Mouse (Mus musculus) limb, embryonic 14.5 days (tissue): ENCODE measurements around the gene Sash3. TPM values are rescaled to one million over a fixed set of nuclear protein-coding genes. Genes with fewer than 3 reads are reported as not detected.

Experiments used
- ATAC-seq: fragments of 200-750 bp; cut with Nextera tagmentation; 2 replicates; pipeline ENCODE4 v1.8.0; 2017; ENCODE audit warnings: low read depth, moderate number of reproducible peaks, moderate TSS enrichment; ENCODE audit not compliant: low FRiP score
- DNase-seq: peaks from one replicate; pipeline ENCODE4 v3.0.0-alpha.2; 2015; ENCODE audit warnings: low spot score
- H3K27ac ChIP-seq: fragments of 300-500 bp; sonication (generic); replicated peaks from 2 replicates; pipeline ENCODE4 v1.5.1; 2014; ENCODE audit warnings: low read depth, mild to moderate bottlenecking, low read length, moderate library complexity, mixed read lengths
- H3K27me3 ChIP-seq: fragments of 300-500 bp; sonication (generic); 2 replicates; pipeline ENCODE4 v1.6.1; 2014; ENCODE audit warnings: low read length, mixed read lengths; ENCODE audit not compliant: control insufficient read depth, insufficient read depth
- H3K36me3 ChIP-seq: fragments of 300-500 bp; sonication (generic); 2 replicates; pipeline ENCODE4 v1.6.1; 2014; ENCODE audit warnings: mild to moderate bottlenecking, low read length, moderate library complexity, mixed read lengths; ENCODE audit not compliant: control insufficient read depth, insufficient read depth
- H3K4me1 ChIP-seq: fragments of 300-500 bp; sonication (generic); 2 replicates; pipeline ENCODE4 v1.6.1; 2014; ENCODE audit warnings: antibody characterized with exemption, low read length, mixed read lengths; ENCODE audit not compliant: control insufficient read depth, insufficient read depth
- H3K4me2 ChIP-seq: fragments of 300-500 bp; sonication (generic); replicated peaks from 2 replicates; pipeline ENCODE4 v1.6.1; 2014; ENCODE audit warnings: low read depth, mild to moderate bottlenecking, low read length, moderate library complexity; ENCODE audit not compliant: severe bottlenecking
- H3K4me3 ChIP-seq: fragments of 300-500 bp; sonication (generic); replicated peaks from 2 replicates; pipeline ENCODE4 v1.5.1; 2014; ENCODE audit warnings: low read length
- H3K9ac ChIP-seq: fragments of 300-500 bp; sonication (generic); 2 replicates; pipeline ENCODE4 v1.6.1; 2014; ENCODE audit warnings: mild to moderate bottlenecking, low read depth, low read length, moderate library complexity; ENCODE audit not compliant: severe bottlenecking
- H3K9me3 ChIP-seq: fragments of 300-500 bp; sonication (generic); 2 replicates; pipeline ENCODE4 v1.6.1; 2016; ENCODE audit warnings: low read length; ENCODE audit not compliant: control insufficient read depth
- POLR2A ChIP-seq: fragments of 200-500 bp; IDR thresholded peaks from 2 replicates; pipeline ENCODE4 v1.8.0; 2012; ENCODE audit warnings: inconsistent platforms, mild to moderate bottlenecking, moderate library complexity, borderline replicate concordance; ENCODE audit not compliant: insufficient read depth, insufficient read length; ENCODE audit errors: extremely low read depth
- WGBS: fragments of 180-500 bp; shearing (Covaris S2); extraction: QIAGEN DNeasy Blood & Tissue Kit; methylation state at CpG from one replicate; pipeline ENCODE4 v1.1.7; 2014; 5-methylcytosine and 5-hydroxymethylcytosine counted together
- polyA plus RNA-seq, 2 experiments: library from polyadenylated mRNA; depleted of rRNA in 1 of 2; stranded (reverse) in 1 of 2; unstranded in 1 of 2; fragments of >200 nt; fragmentation: Nextera tagmentation in 1 of 2; extraction: Ambion mirVana in 1 of 2; gene quantifications; 2 replicates each; pipeline versions ENCODE4 v1.2.1 to v1.2.3; 2012 to 2014

Gene Sash3
- polyA plus RNA-seq, 2 experiments: 2.1 to 3.9 TPM

DNA sequence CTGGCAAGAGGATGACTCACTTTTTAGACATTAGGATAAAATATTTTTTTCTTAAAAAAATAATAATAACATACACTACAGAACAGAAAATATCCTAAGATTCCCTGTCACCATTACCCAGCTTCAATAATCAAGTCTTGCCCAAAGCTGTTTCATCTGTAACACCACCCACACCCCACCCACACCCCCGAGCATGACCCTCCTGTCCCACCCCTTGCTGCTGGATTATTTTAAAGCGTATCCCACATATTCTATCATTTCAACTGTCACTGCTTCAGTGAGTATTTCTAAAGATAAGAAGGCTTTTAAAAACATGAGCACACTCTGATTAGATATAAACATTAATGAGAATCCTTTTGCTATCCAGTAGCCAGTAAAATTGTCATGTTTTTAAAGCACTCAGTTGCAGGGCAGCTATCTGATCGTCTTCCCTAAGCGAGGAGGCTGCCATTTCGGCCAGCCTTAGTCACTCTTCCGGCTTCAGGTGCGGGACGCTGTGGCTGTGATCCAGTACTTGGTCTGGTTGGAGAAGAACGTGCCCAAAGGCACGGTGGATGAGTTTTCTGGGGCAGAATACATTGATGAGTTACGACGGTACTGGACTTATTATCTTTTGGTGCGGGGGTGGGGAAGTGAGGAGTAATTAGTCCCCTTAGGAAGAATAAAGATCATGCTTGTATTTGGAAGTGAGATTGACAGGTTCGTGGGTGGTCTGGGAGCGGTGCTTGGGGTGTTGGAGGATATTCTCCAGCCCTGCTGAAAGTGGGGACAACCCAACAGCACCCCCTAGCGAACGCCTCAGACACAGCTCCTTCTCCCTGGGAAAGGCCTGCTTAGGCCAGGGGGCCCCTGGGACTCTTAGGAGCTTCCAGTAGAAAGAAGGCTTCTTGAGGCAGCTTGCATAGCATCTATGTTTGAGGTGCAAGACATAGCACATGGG is 21.8 kb upstream of the Sash3 start:
- ATAC-seq (no peak), DNase-seq (peak; percentile 35)
- TF ChIP-seq POLR2A: no peak
- Histone ChIP-seq H3K9ac (no peak overlapping the region), H3K36me3 (no peaks in the 10 kb centered on the region), H3K4me3 (no peak overlapping the region), H3K4me1 (no peaks in the 10 kb centered on the region), H3K9me3 (no peaks in the 10 kb centered on the region), H3K4me2 (no peak overlapping the region; the same call in 1 of the 2 replicates), H3K27ac (no peak overlapping the region), H3K27me3 (no peaks in the 10 kb centered on the region)
- 28% methylated on average over 17 of the region's 17 CpGs for WGBS

DNA sequence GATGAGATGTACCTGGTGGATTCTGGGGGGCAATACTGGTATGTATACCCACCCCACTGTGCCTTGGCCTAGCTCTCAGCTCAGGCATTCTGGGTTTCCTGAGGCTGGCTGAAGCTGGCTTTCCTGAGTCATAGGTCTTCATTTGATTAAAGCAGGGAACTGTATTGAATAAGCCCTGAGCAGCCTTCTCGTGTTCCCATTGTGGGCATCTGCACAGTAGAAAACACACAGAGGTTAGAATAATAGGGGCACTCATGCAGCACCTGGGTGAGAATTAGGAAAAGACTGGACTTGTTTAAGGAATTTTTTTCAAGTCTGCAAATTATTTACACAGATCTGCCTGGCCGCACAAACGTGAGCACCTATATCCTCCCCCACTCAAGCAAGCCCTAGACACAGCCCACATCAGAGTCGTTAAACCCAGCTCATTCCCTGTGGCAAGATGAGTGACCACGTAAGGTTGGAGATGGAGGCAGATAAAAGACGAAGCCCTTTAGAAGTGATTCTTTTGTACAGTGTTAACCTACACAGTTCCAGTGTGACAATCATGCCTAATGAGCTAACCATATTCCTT is 19.2 kb upstream of the Sash3 start:
- no peak overlapping the region for H3K4me2 ChIP-seq
- ATAC-seq (no peak), DNase-seq (no peak)
- H3K4me3 ChIP-seq: no peak overlapping the region
- H3K27ac ChIP-seq: no peak overlapping the region
- no peak overlapping the region for H3K9ac ChIP-seq
- H3K9me3 ChIP-seq: no peaks in the 10 kb centered on the region
- no peak for TF ChIP-seq POLR2A
- H3K27me3 ChIP-seq: no peaks in the 10 kb centered on the region
- no peaks in the 10 kb centered on the region for H3K36me3 ChIP-seq
- 62% methylated on average over 6 of the region's 6 CpGs for WGBS
- no peaks in the 10 kb centered on the region for H3K4me1 ChIP-seq

DNA sequence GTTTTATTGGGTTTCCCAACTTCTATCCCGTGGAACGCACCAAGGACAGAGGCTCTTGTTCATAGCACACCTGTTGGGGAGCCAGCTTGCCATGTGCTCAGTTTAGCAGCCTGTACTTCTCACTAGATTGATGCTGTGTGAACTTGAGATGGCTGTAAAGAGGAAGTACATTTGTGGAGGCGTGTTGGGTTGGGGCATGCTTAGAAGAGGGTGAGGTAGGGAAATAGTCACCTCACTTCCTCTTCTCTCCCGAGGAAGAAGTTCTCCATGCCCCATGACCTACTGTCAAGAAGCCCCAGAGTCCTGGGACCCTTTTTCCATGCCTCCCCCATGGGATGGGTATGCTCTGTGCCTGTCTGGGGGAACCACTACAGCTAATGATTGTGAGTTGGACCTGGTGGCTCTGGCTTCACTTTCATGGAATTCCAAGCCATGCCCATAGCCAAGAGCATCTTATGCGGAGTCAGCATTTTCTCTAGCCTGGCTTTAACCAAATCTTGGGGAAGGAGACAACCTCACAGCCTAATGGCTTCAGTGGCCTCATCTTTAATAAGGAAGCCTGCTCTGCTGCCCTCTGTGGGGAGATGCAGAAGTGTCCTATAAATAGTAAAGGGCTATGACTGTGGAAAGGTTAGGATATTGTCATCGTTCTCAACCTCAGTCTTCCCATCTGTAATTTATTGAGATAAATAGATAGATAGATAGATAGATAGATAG is 18.6 kb upstream of the Sash3 start:
- TF ChIP-seq POLR2A: no peak
- Histone ChIP-seq H3K36me3 (no peaks in the 10 kb centered on the region), H3K4me3 (no peak overlapping the region), H3K27me3 (no peaks in the 10 kb centered on the region), H3K4me1 (no peaks in the 10 kb centered on the region), H3K4me2 (no peak overlapping the region), H3K9me3 (no peaks in the 10 kb centered on the region), H3K27ac (no peak overlapping the region), H3K9ac (no peak overlapping the region)
- DNase-seq: no peak
- 69% methylated on average over 6 of the region's 6 CpGs for WGBS
- no peak for ATAC-seq

- no peak for TF ChIP-seq POLR2A
- ATAC-seq (no peak), DNase-seq (no peak)
- Histone ChIP-seq H3K27me3 (no peaks in the 10 kb centered on the region), H3K9me3 (no peaks in the 10 kb centered on the region), H3K36me3 (no peaks in the 10 kb centered on the region), H3K27ac (no peak overlapping the region), H3K4me2 (no peak overlapping the region), H3K4me3 (no peak overlapping the region), H3K4me1 (no peaks in the 10 kb centered on the region), H3K9ac (no peak overlapping the region)
- WGBS: 100% methylated on average over 1 of the region's 1 CpGs
These were observed 17.1 kb upstream of the Sash3 start for GRCm38 (mm10) chrX:48129167-48129566.

DNA sequence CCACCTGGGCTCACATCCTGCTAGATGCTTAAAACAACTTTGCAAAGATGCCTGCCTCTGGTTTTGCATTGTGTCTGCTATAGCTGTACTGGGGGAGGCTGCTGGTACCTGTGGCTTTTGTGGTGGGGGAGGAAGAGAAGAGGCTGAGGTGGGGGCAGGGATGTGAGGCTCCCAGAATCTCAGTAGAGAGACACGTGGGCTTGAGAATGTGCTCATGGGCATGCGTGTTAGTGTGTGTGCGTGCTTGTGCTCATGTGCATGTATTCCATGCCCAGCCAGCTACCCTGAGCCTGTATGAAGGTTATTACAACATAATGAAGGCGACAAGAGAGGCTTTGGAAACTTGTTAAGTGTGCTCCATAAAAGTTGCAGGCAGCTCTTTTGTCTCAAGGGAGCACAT is 9.3 kb upstream of the Sash3 start:
- 73% methylated on average over 4 of the region's 4 CpGs for WGBS
- no peak for TF ChIP-seq POLR2A
- no peaks in the 10 kb centered on the region for H3K4me1 ChIP-seq
- H3K27me3 ChIP-seq: no peaks in the 10 kb centered on the region
- H3K36me3 ChIP-seq: no peaks in the 10 kb centered on the region
- no peak overlapping the region for H3K9ac ChIP-seq
- DNase-seq (no peak), ATAC-seq (no peak)
- H3K4me3 ChIP-seq: no peak overlapping the region
- no peaks in the 10 kb centered on the region for H3K9me3 ChIP-seq
- no peak overlapping the region for H3K4me2 ChIP-seq
- H3K27ac ChIP-seq: no peak overlapping the region
